Mouse (Mus musculus) heart, adult 8-10 months (tissue): Measurements from ENCODE around the gene Nup43. TPM values are rescaled to one million over a fixed set of nuclear protein-coding genes. Genes with fewer than 3 reads are reported as not detected.
"Not testable (repeated sequence)": the region's sequence is repeated elsewhere in the genome, so short reads cannot be mapped to it uniquely, and the experiment has no call there.

Experiments
- DNase-seq: peaks from one replicate; pipeline ENCODE4 v3.0.0; 2022; ENCODE audit warnings: low spot score
- total RNA-seq, 4 experiments: library from RNA; stranded (reverse); gene quantifications; 2 replicates each; pipeline ENCODE4 v1.2.4; 2022

Gene Nup43
- total RNA-seq, result 1 to 10 TPM; 4.9 to 7.1 (median 6.0) TPM

GRCm38 (mm10) chr10:7667342-7667802, at the start of gene Nup43:
Gene Nup43, plus strand, starts transcription at chr10:7667503.
- peak; percentile 95 for DNase-seq

GRCm38 (mm10) chr10:7617556-7617955, 49.7 kb upstream of the Nup43 start:
- DNase-seq, result not testable (repeated sequence)

- DNase-seq, result no peak
Observed at GRCm38 (mm10) chr10:7619821-7620241, 47.5 kb upstream of the Nup43 start.

GRCm38 (mm10) chr10:7620723-7621122, 46.6 kb upstream of the Nup43 start:
- no peak for DNase-seq

- peak; percentile 26 for DNase-seq
Observed at GRCm38 (mm10) chr10:7622378-7622777, 44.9 kb upstream of the Nup43 start.

- DNase-seq, result no peak
Observed at GRCm38 (mm10) chr10:7623861-7624518, 43.3 kb upstream of the Nup43 start.

GRCm38 (mm10) chr10:7629092-7629491, 38.2 kb upstream of the Nup43 start:
- peak; percentile 20 for DNase-seq

- no peak for DNase-seq
Observed at GRCm38 (mm10) chr10:7630286-7630685, 37.0 kb upstream of the Nup43 start.

- DNase-seq, result no peak
Observed at GRCm38 (mm10) chr10:7630951-7631720, 36.2 kb upstream of the Nup43 start.

GRCm38 (mm10) chr10:7640366-7640765, 26.9 kb upstream of the Nup43 start:
- no peak for DNase-seq

- no peak for DNase-seq
Observed at GRCm38 (mm10) chr10:7645911-7646310, 21.4 kb upstream of the Nup43 start.

GRCm38 (mm10) chr10:7649059-7649458, 18.2 kb upstream of the Nup43 start:
- no peak for DNase-seq

GRCm38 (mm10) chr10:7651057-7651456, 16.2 kb upstream of the Nup43 start:
- DNase-seq, result no peak

GRCm38 (mm10) chr10:7662471-7663141, 4.7 kb upstream of the Nup43 start:
- no peak for DNase-seq

GRCm38 (mm10) chr10:7663159-7664026, 3.9 kb upstream of the Nup43 start:
- peak; percentile 89 for DNase-seq

GRCm38 (mm10) chr10:7664027-7664526, 3.2 kb upstream of the Nup43 start:
- no peak for DNase-seq

GRCm38 (mm10) chr10:7664889-7665288, 2.4 kb upstream of the Nup43 start:
- no peak for DNase-seq

- no peak for DNase-seq
Observed at GRCm38 (mm10) chr10:7673673-7674072, 6.4 kb downstream of the Nup43 start.

- DNase-seq, result peak; percentile 83
Observed at GRCm38 (mm10) chr10:7680731-7681301, 13.5 kb downstream of the Nup43 start, which contains the start of the genes Pcmt1 and Lats1. Gene Pcmt1, minus strand, starts transcription at chr10:7681136. Gene Lats1, plus strand, starts transcription at chr10:7681214.

- DNase-seq, result peak; percentile 51
Observed at GRCm38 (mm10) chr10:7681343-7682025, 14.2 kb downstream of the Nup43 start.
